Mouse (Mus musculus) spleen, adult 2 months (tissue): Measurements from ENCODE around the gene Olfr68. TPM values are rescaled to one million over a fixed set of nuclear protein-coding genes. Genes with fewer than 3 reads are reported as not detected.

ENCODE experiments used
- DNase-seq, 2 experiments: peaks; one replicate each; pipeline versions ENCODE4 v3.0.0 to v3.0.0-alpha.2; 2012 to 2021; ENCODE audit warnings: low spot score in 2 of 2, low read depth in 1 of 2
- H3K27ac ChIP-seq: fragments of 200-500 bp; 2 replicates; pipeline ENCODE4 v1.5.1; 2012; ENCODE audit warnings: low read length, inconsistent platforms; ENCODE audit not compliant: insufficient read depth
- H3K27me3 ChIP-seq: fragments of 200-500 bp; 2 replicates; pipeline ENCODE4 v1.6.1; 2012; ENCODE audit warnings: mild to moderate bottlenecking, moderate library complexity, low read length, inconsistent platforms; ENCODE audit not compliant: control insufficient read depth, insufficient read depth
- H3K36me3 ChIP-seq: fragments of 200-500 bp; 2 replicates; pipeline ENCODE4 v1.6.1; 2012; ENCODE audit warnings: mild to moderate bottlenecking, low read length, inconsistent platforms; ENCODE audit not compliant: control insufficient read depth, insufficient read depth
- H3K4me1 ChIP-seq: fragments of 200-500 bp; 2 replicates; pipeline ENCODE4 v1.6.1; 2011; ENCODE audit warnings: inconsistent platforms; ENCODE audit not compliant: control insufficient read depth, insufficient read depth, insufficient read length
- H3K4me3 ChIP-seq: fragments of 200-500 bp; 2 replicates; pipeline ENCODE4 v1.5.1; 2011; ENCODE audit warnings: mild to moderate bottlenecking, inconsistent platforms; ENCODE audit not compliant: insufficient read depth, insufficient read length; ENCODE audit errors: extremely low read depth
- CTCF ChIP-seq: fragments of 200-500 bp; IDR thresholded peaks from 2 replicates; pipeline ENCODE4 v1.5.1; 2011; ENCODE audit warnings: mild to moderate bottlenecking, inconsistent platforms; ENCODE audit not compliant: insufficient read depth, insufficient read length, insufficient replicate concordance; ENCODE audit errors: extremely low read depth
- POLR2A ChIP-seq: fragments of 200-500 bp; IDR thresholded peaks from 2 replicates; pipeline ENCODE4 v1.6.1; 2011; ENCODE audit warnings: low read depth, low read length, inconsistent platforms
- WGBS: fragments of 180-500 bp; shearing (Covaris S2); methylation state at CpG from one replicate; pipeline ENCODE4 v1.1.7; 2018; 5-methylcytosine and 5-hydroxymethylcytosine counted together
- polyA plus RNA-seq: library from polyadenylated mRNA; depleted of rRNA; stranded (reverse); fragments of >200 nt; gene quantifications from 2 replicates; pipeline ENCODE4 v1.2.3, GENCODE M21; 2012; rRNA removed

Gene Olfr68
- polyA plus RNA-seq, 1 experiment: not detected

DNA sequence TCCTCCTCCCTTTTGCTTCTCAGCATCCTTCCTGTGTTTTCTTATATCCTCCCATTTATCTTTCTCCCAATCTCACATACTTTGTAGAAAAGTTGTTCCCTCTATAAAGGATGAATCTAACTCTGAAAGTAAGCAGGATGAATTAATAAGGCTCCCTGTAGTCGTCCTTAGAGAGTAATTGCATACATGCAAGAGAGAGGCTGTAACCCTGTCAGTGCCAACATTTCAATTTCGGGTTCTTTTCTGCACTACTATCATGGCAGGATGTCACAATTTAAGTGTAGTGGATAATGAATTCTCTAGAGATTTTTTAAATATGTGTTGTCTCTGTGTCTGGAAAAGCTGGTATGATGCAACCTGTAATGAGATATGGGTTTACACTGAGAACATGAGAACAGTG, 22.3 kb downstream of the Olfr68 start, which contains the start of gene Olfr630:
Olfr630 (minus strand) TSS at position 101 of the 400 bp plus-strand sequence.
- WGBS: 66% methylated on average over 2 of the region's 2 CpGs
- TF ChIP-seq POLR2A (no peak), CTCF (no peak)
- Histone ChIP-seq H3K27me3 (no peaks in the 10 kb centered on the region), H3K4me3 (no peak within 1 kb of the TSS), H3K4me1 (no peaks in the 10 kb centered on the region), H3K27ac (no peak within 1 kb of the TSS), H3K36me3 (no peaks in the 10 kb centered on the region)
- DNase-seq: no peak

DNA sequence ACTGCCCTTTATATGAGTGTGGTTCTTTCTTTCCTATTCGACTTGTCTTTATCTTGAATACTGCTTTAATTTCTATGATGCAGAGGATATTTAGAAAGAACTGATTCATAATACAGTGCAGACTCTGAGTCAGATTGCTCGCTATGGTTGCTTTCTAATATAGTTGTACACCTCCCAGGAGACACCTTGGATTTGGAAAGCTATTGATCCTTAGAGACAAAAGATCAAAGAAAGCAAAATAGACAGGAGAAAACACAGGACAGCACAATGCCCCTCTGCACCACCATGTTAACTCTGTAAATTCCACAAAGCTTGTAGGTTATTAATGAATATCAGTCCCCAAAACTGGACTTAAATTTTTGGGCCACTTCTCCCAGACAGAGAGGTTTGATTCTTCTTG, 34.7 kb downstream of the Olfr68 start, which contains the start of gene Olfr629:
Olfr629 (minus strand) TSS at position 101 of the 400 bp plus-strand sequence.
- Histone ChIP-seq H3K4me3 (no peak within 1 kb of the TSS), H3K4me1 (no peaks in the 10 kb centered on the region), H3K27me3 (no peaks in the 10 kb centered on the region), H3K36me3 (no peaks in the 10 kb centered on the region), H3K27ac (no peak within 1 kb of the TSS)
- no peak for DNase-seq
- 85% methylated on average over 2 of the region's 2 CpGs for WGBS
- TF ChIP-seq CTCF (no peak), POLR2A (no peak)

DNA sequence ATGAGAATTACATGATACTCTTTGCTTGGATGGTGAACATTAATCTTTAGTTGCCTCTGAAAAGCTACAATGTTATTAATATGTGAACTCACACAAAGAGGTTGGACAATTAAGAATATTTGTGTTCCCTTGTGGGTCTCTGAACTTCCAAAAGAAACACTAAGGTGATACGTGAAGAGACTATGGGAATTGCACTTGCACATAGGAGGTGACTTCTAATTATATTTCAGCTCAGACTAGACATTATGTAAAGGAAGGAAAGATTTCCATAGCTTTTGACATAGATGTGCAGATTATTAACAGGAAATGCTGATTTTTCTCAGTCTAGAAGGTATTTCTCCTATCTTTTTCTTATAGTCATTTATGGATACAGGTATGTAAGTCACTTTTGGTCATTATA, 49.4 kb downstream of the Olfr68 start, which contains the start of gene Olfr628:
Olfr628 (plus strand) TSS at position 301 of the 400 bp plus-strand sequence.
- no peak within 1 kb of the TSS for H3K4me3 ChIP-seq
- TF ChIP-seq POLR2A: no peak
- no peak for TF ChIP-seq CTCF
- no peaks in the 10 kb centered on the region for H3K36me3 ChIP-seq
- no peaks in the 10 kb centered on the region for H3K4me1 ChIP-seq
- H3K27ac ChIP-seq: no peak within 1 kb of the TSS
- 90% methylated on average over 1 of the region's 1 CpGs for WGBS
- no peak for DNase-seq
- H3K27me3 ChIP-seq: no peaks in the 10 kb centered on the region

Other genes starting within 250 kb of the Olfr68 start
- not detected in 2 replicates for gene Olfr612, start 237.0 kb downstream of the Olfr68 start, polyA plus RNA-seq
- gene Olfr613, start 231.6 kb downstream of the Olfr68 start, polyA plus RNA-seq: not detected in 2 replicates
- not detected in 2 replicates for gene Olfr615, start 223.6 kb downstream of the Olfr68 start, polyA plus RNA-seq
- not detected in 2 replicates for gene Olfr616, start 210.6 kb downstream of the Olfr68 start, polyA plus RNA-seq
- not detected in 2 replicates for gene Olfr617, start 206.6 kb downstream of the Olfr68 start, polyA plus RNA-seq
- not detected in 2 replicates for gene Olfr618, start 189.6 kb downstream of the Olfr68 start, polyA plus RNA-seq
- gene Olfr619, start 179.1 kb downstream of the Olfr68 start, polyA plus RNA-seq: not detected in 2 replicates
- gene Olfr620, start 167.2 kb downstream of the Olfr68 start, polyA plus RNA-seq: not detected in 2 replicates
- gene Olfr622, start 137.0 kb downstream of the Olfr68 start, polyA plus RNA-seq: not detected in 2 replicates
- not detected in 2 replicates for gene Olfr623, start 116.0 kb downstream of the Olfr68 start, polyA plus RNA-seq
- not detected in 2 replicates for gene Olfr624, start 108.5 kb downstream of the Olfr68 start, polyA plus RNA-seq
- not detected in 2 replicates for gene Olfr625-ps1, start 97.0 kb downstream of the Olfr68 start, polyA plus RNA-seq
- gene Olfr243, start 65.0 kb downstream of the Olfr68 start, polyA plus RNA-seq: not detected in 2 replicates
- not detected in 2 replicates for gene Olfr628, start 49.3 kb downstream of the Olfr68 start, polyA plus RNA-seq
- not detected in 2 replicates for gene Olfr629, start 34.8 kb downstream of the Olfr68 start, polyA plus RNA-seq
- gene Olfr630, start 22.4 kb downstream of the Olfr68 start, polyA plus RNA-seq: not detected in 2 replicates
- gene Olfr69, start 8.1 kb downstream of the Olfr68 start, polyA plus RNA-seq: not detected in 2 replicates
- gene Olfr67, start 12.1 kb upstream of the Olfr68 start, polyA plus RNA-seq: not detected in 2 replicates
- 8,577 and 15,977 TPM in 2 replicates for gene Hbb-bt, start 34.3 kb upstream of the Olfr68 start, polyA plus RNA-seq
- gene Hbb-bs, start 48.4 kb upstream of the Olfr68 start, polyA plus RNA-seq: 71,783 and 120,196 TPM in 2 replicates
- not detected in 2 replicates for gene Hbb-bh2, start 60.8 kb upstream of the Olfr68 start, polyA plus RNA-seq
- gene Hbb-bh1, start 63.5 kb upstream of the Olfr68 start, polyA plus RNA-seq: 0.15 TPM in 1 of 2 replicates, not detected in the other
- 0.14 TPM in 1 of 2 replicates, not detected in the other for gene Hbb-y, start 73.5 kb upstream of the Olfr68 start, polyA plus RNA-seq
- gene Olfr66, start 106.6 kb upstream of the Olfr68 start, polyA plus RNA-seq: not detected in 2 replicates
- gene Olfr64, start 114.8 kb upstream of the Olfr68 start, polyA plus RNA-seq: not detected in 2 replicates
- gene Olfr65, start 123.8 kb upstream of the Olfr68 start, polyA plus RNA-seq: not detected in 2 replicates
- not detected in 2 replicates for gene Olfr631, start 149.1 kb upstream of the Olfr68 start, polyA plus RNA-seq
- gene Olfr632, start 154.6 kb upstream of the Olfr68 start, polyA plus RNA-seq: not detected in 2 replicates
- gene Olfr633, start 164.7 kb upstream of the Olfr68 start, polyA plus RNA-seq: not detected in 2 replicates
- gene Olfr635, start 191.5 kb upstream of the Olfr68 start, polyA plus RNA-seq: not detected in 2 replicates
- gene Olfr638, start 219.0 kb upstream of the Olfr68 start, polyA plus RNA-seq: not detected in 2 replicates
- gene Olfr639, start 237.6 kb upstream of the Olfr68 start, polyA plus RNA-seq: not detected in 2 replicates
- gene Olfr640, start 245.9 kb upstream of the Olfr68 start, polyA plus RNA-seq: not detected in 2 replicates